Mouse (Mus musculus): Measurements from ENCODE around the gene Dlst.
A peak's percentile ranks its signal among the peaks of the same experiment; 100 is the strongest.

Gene Dlst

GRCm38 (mm10) chr12:85110698-85111592, at the start of gene Dlst, which contains the start of gene Prox2:
Gene Dlst (plus strand): TSS chr12:85110833.
Gene Prox2 (minus strand): TSS chr12:85110759.
- peak; percentile 89 to 97 for DNase-seq (ENCODE audit: inconsistent age in 2 of 2, low spot score in 1 of 2)

GRCm38 (mm10) chr12:85071043-85071442, 39.6 kb upstream of the Dlst start:
- no peak for DNase-seq (ENCODE audit: inconsistent age in 2 of 2, low spot score in 1 of 2)

DNA sequence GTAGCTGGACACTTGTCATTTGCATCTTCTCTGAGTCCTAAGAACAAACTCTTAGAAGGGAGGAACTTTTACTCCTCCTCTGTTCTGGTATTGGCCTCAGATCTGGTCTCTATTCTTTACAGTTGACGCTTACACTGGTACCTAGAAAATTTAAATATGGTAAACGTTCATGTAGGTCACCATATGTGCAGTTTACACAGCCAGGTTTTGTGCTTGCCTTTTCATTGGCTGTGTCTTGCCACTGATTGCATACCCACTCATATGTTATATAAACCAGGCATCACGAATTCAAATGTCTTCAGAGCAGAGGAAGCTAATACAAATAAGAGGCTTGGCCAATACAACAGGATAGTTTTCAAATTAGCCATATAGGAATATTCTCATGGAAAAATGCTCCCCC, 33.5 kb upstream of the Dlst start:
- no peak for DNase-seq (ENCODE audit: inconsistent age in 2 of 2, low spot score in 1 of 2)

- DNase-seq (ENCODE audit: inconsistent age in 2 of 2, low spot score in 1 of 2), result no peak
These were observed 26.4 kb upstream of the Dlst start for GRCm38 (mm10) chr12:85084257-85084656.

- no peak for DNase-seq (ENCODE audit: inconsistent age in 2 of 2, low spot score in 1 of 2)
These were observed 25.7 kb upstream of the Dlst start for GRCm38 (mm10) chr12:85084941-85085340.

DNA sequence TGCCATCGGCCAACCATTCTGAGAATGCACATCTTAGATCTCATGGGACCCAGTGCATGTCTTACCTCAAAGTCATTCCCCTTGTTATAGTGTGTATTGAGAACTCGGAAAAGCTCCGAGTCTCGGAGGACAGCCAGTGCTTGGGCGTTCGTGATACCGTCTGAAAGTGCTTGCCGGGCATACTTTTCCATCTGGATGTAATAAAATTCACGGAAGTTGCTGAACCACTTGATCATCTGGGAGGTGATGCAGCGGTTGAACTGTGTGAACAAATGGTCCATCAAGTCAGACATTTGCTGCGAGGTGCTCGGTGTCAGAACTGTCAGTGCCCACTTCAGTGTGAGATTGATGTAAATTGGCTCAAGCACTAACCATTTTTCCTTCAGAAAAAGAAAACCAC, 22.8 kb upstream of the Dlst start:
- no peak for DNase-seq (ENCODE audit: inconsistent age in 2 of 2, low spot score in 1 of 2)

GRCm38 (mm10) chr12:85091190-85091589, 19.4 kb upstream of the Dlst start:
- no peak for DNase-seq (ENCODE audit: inconsistent age in 2 of 2, low spot score in 1 of 2)

GRCm38 (mm10) chr12:85092214-85092613, 18.4 kb upstream of the Dlst start:
- DNase-seq (ENCODE audit: inconsistent age in 2 of 2, low spot score in 1 of 2), result peak; percentile 54 to 83

GRCm38 (mm10) chr12:85094010-85094409, 16.6 kb upstream of the Dlst start:
- DNase-seq (ENCODE audit: inconsistent age in 2 of 2, low spot score in 1 of 2), result peak; percentile 21 to 54

GRCm38 (mm10) chr12:85094706-85095105, 15.9 kb upstream of the Dlst start:
- peak; percentile 22 to 45 for DNase-seq (ENCODE audit: inconsistent age in 2 of 2, low spot score in 1 of 2)

DNA sequence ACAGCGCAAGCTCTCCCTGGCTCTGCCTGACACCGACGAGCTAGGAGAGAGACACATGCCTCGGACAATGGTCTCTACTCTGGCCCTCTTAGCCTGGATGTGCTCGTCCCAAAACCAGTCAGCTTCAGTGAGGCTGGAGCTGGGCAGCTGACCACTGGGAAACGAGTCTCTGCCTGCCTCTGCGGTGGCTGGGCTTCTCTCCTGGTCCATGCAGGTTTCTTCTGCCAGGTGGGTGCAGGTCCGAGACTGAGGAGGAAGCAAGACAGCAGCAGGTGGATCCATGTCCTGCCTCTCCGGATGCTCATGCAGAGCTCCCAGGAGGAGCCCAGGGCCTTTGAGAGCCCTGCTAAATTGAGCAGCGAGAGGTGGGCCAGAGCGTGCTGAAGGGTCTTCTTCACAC, 15.5 kb upstream of the Dlst start:
- DNase-seq (ENCODE audit: inconsistent age in 2 of 2, low spot score in 1 of 2), result no peak

GRCm38 (mm10) chr12:85095859-85096258, 14.8 kb upstream of the Dlst start:
- DNase-seq (ENCODE audit: inconsistent age in 2 of 2, low spot score in 1 of 2), result no peak

GRCm38 (mm10) chr12:85101001-85101400, 9.6 kb upstream of the Dlst start:
- no peak for DNase-seq (ENCODE audit: inconsistent age in 2 of 2, low spot score in 1 of 2)

DNA sequence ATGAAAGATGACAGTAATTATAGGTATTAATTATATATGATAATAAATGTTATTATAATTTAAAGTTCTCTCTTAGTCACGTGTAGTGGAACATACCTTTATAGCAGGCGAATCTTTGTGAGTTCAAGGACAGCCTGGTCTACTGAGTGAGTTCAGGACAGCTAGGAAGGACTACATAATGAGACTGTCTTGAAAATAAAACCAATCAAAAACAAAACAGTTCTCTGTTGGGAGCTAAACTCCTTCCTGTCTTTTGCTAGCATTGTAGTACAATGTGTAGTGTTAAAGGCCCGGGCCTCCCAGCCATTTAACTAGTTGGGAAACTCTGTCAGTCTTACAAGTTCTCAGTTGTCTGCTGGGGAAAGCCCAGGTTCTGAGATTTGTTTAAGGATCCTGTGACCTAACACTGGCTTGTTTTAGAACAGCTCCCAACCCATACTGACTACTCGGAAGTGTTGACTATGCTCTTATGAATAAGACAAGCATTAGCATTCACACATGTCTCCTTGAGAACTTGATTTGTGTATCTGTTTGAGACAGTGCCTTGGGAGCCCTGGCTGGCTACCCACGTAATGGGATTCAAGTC, 9.0 kb upstream of the Dlst start:
- DNase-seq (ENCODE audit: inconsistent age in 2 of 2, low spot score in 1 of 2), result no peak

- no peak for DNase-seq (ENCODE audit: inconsistent age in 2 of 2, low spot score in 1 of 2)
These were observed 7.5 kb upstream of the Dlst start for GRCm38 (mm10) chr12:85103096-85103495.

DNA sequence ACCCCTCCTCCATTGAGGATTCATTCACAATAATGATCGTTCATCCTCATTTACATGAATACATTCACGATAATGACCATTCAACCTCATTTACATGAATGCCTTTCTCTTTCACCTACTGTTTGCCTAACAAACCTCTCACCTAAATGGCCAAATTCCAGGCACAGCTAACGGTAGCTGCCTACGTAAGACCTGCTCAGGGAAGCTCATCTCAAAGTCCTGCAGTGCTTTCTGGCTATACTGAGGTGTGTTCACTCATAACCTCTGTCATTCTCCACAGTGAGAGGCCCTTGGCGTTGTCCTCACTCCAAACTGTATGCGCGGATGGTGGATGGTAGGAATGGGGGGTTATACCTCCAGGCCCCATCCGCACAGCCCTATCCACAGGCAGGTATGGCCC, 5.8 kb upstream of the Dlst start:
- DNase-seq (ENCODE audit: inconsistent age in 2 of 2, low spot score in 1 of 2), result peak in 1 of 2 experiments; percentile 41

DNA sequence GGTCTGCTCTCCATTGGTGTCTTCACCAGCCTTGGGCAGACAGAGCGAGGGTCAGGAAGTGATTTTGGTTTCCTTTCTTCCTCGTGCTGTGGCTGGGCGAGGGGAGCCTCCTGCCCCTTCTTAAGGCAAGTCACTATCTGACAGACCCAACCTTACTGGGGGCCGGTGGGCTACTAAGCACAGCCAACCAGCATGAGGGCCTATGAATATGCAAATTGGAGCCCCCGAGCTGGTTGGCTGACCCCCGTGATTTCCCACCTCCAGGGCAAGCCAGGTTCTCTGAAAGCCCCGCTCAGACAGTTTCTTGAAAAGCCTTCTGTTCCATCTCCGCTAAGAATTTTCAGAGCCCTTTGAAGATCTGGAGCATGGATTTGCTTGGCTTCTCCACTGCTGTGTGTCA, 4.3 kb upstream of the Dlst start:
- no peak for DNase-seq (ENCODE audit: inconsistent age in 2 of 2, low spot score in 1 of 2)

GRCm38 (mm10) chr12:85108643-85109042, 2.0 kb upstream of the Dlst start:
- no peak for DNase-seq (ENCODE audit: inconsistent age in 2 of 2, low spot score in 1 of 2)

- DNase-seq (ENCODE audit: inconsistent age in 2 of 2, low spot score in 1 of 2), result no peak
These were observed 1.2 kb upstream of the Dlst start for GRCm38 (mm10) chr12:85109426-85109825.

- DNase-seq (ENCODE audit: inconsistent age in 2 of 2, low spot score in 1 of 2), result no peak
These were observed 479 bp upstream of the Dlst start for GRCm38 (mm10) chr12:85110011-85110697.

DNA sequence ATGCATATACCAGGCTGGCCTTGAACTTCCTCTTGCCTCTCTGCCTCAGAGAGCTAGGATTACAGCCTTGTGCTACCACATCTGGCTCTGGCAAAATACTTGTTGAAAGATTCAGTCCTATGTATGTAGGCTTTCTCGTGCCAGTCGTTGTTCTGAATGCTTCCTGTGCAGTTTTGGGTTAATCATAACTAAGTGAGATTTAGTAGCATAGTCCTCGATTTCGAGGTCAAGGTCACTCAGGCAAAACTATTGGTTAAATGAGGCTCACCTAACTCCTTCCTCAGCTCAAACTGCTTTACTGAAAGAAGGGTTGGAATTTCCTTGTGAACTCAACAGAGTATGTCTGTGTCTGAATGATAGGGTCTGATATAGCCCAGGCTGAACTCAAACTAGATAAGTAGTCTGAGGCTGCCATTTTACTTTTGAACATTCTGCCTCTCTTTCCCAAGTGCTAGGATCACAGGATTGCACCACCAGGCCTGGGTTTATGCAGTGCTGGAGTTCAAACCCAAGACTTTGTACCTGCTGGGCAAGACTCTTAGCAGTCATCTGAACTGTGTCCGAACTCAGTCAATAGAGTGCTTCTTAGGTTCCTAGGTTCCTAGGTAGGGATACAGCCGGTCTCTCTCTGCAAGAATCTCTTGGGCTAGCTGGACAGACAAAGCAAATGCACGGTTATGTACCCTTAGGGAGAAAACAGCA, 2.1 kb downstream of the Dlst start:
- peak in 1 of 2 experiments; percentile 64 for DNase-seq (ENCODE audit: inconsistent age in 2 of 2, low spot score in 1 of 2)

Data from adrenal gland, adult (tissue).